Mouse (Mus musculus) forebrain, embryonic 10.5 days (tissue): Measurements from ENCODE around the gene Esyt2. TPM values are rescaled to one million over a fixed set of nuclear protein-coding genes. Genes with fewer than 3 reads are reported as not detected.

ENCODE experiments used
- DNase-seq: peaks from one replicate; pipeline ENCODE4 v3.0.0-alpha.2; 2017; ENCODE audit warnings: low spot score; ENCODE audit errors: extremely low spot score
- H3K27ac ChIP-seq: fragments of 300-500 bp; sonication (generic); 2 replicates; pipeline ENCODE4 v1.5.1; 2016; ENCODE audit warnings: mild to moderate bottlenecking
- H3K27me3 ChIP-seq: fragments of 300-500 bp; sonication (generic); 2 replicates; pipeline ENCODE4 v1.6.1; 2016; ENCODE audit warnings: mild to moderate bottlenecking; ENCODE audit not compliant: poor library complexity, severe bottlenecking
- H3K36me3 ChIP-seq: fragments of 300-500 bp; sonication (generic); replicated peaks from 2 replicates; pipeline ENCODE4 v1.6.1; 2016; ENCODE audit warnings: mild to moderate bottlenecking, moderate library complexity
- H3K4me1 ChIP-seq: fragments of 300-500 bp; sonication (generic); 2 replicates; pipeline ENCODE4 v1.6.1; 2016
- H3K4me3 ChIP-seq: fragments of 300-500 bp; sonication (generic); 2 replicates; pipeline ENCODE4 v1.5.1; 2016; ENCODE audit warnings: mild to moderate bottlenecking, moderate library complexity
- H3K9me3 ChIP-seq: fragments of 300-500 bp; sonication (generic); 2 replicates; pipeline ENCODE4 v1.6.1; 2016; ENCODE audit warnings: mild to moderate bottlenecking, moderate library complexity
- WGBS: fragments of 180-500 bp; shearing (Covaris S2); methylation state at CpG from one replicate; pipeline ENCODE4 v1.1.7; 2016; 5-methylcytosine and 5-hydroxymethylcytosine counted together
- polyA plus RNA-seq: library from polyadenylated mRNA; unstranded; fragments of >200 nt; fragmentation: Nextera tagmentation; extraction: Ambion mirVana; gene quantifications from 2 replicates; pipeline ENCODE4 v1.2.1, GENCODE M21; 2016

Gene Esyt2
- polyA plus RNA-seq, 1 experiment from 2014 or later = 12.0 TPM

DNA sequence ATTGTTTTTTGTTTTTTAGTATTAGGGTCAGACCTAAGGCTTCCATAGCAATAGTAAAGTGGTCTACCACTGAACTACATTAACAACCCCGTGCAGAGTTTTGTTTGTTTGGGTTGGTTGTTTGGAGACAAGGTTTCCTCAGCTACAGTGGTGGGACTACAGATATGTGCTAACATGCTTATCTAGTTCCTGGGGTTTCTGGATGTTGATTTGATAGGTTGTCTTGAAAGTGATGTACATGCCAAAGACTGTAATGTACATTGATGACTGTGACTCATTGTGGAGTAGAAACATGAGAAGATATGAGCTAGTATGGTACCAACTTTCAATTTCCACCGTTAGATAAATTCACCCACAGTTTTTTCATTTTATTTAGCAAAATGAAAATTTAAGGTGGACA lies 2.5 kb downstream of the Esyt2 start:
- 94% methylated on average over 2 of the region's 2 CpGs for WGBS
- no peak overlapping the region for H3K4me3 ChIP-seq
- no peaks in the 10 kb centered on the region for H3K27me3 ChIP-seq
- no peak for DNase-seq
- H3K27ac ChIP-seq = no peak overlapping the region
- no peaks in the 10 kb centered on the region for H3K36me3 ChIP-seq
- peaks cover 21% of the 10 kb centered on the region for H3K4me1 ChIP-seq
- no peaks in the 10 kb centered on the region for H3K9me3 ChIP-seq

GRCm38 (mm10) chr12:116293185-116293584 lies 12.2 kb downstream of the Esyt2 start:
- Histone ChIP-seq H3K27me3 (no peaks in the 10 kb centered on the region), H3K9me3 (no peaks in the 10 kb centered on the region), H3K36me3 (no peaks in the 10 kb centered on the region), H3K4me1 (no peaks in the 10 kb centered on the region), H3K4me3 (no peak overlapping the region), H3K27ac (no peak overlapping the region)
- WGBS = 92% methylated on average over 2 of the region's 2 CpGs
- no peak for DNase-seq

- H3K27me3 ChIP-seq = no peaks in the 10 kb centered on the region
- no peak for DNase-seq
- no peak overlapping the region for H3K4me3 ChIP-seq
- no peak overlapping the region for H3K27ac ChIP-seq
- H3K4me1 ChIP-seq = no peaks in the 10 kb centered on the region
- no peaks in the 10 kb centered on the region for H3K9me3 ChIP-seq
- WGBS = 83% methylated on average over 4 of the region's 4 CpGs
- H3K36me3 ChIP-seq = no peaks in the 10 kb centered on the region
Observed at GRCm38 (mm10) chr12:116293599-116294292, 12.8 kb downstream of the Esyt2 start.

DNA sequence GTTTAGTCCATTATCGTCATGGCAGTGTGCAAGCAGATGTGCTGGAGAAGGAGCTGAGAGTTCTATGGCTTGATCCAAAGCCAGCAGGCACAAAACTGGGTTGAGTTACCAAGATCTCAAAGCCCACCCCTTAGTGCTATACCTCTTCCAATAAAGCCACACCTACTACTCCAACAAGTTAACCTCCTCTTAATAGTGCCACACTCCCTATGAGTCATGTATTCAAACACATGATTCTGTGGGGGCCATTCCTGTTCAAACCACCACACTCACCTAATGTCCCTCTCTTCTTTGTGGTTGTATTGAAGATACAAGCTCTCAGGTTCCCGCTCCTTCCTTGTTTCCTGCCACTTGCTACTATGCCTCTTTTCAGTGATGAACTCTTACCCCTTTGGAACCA lies 18.9 kb downstream of the Esyt2 start:
- Histone ChIP-seq H3K36me3 (no peaks in the 10 kb centered on the region), H3K9me3 (no peaks in the 10 kb centered on the region), H3K4me3 (no peak overlapping the region), H3K27ac (no peak overlapping the region), H3K4me1 (no peaks in the 10 kb centered on the region), H3K27me3 (no peaks in the 10 kb centered on the region)
- 96% methylated on average over 2 of the region's 2 CpGs for WGBS
- DNase-seq = no peak

GRCm38 (mm10) chr12:116302181-116302580 lies 21.2 kb downstream of the Esyt2 start:
- no peaks in the 10 kb centered on the region for H3K36me3 ChIP-seq
- no peaks in the 10 kb centered on the region for H3K9me3 ChIP-seq
- no peak overlapping the region for H3K27ac ChIP-seq
- no peaks in the 10 kb centered on the region for H3K4me1 ChIP-seq
- no peak for DNase-seq
- no peak overlapping the region for H3K4me3 ChIP-seq
- H3K27me3 ChIP-seq = no peaks in the 10 kb centered on the region

- Histone ChIP-seq H3K27me3 (no peaks in the 10 kb centered on the region), H3K27ac (no peak overlapping the region), H3K4me3 (no peak overlapping the region), H3K36me3 (no peaks in the 10 kb centered on the region), H3K4me1 (no peaks in the 10 kb centered on the region), H3K9me3 (no peaks in the 10 kb centered on the region)
- no peak for DNase-seq
- WGBS = 81% methylated on average over 1 of the region's 1 CpGs
Observed at GRCm38 (mm10) chr12:116306042-116306441, 25.0 kb downstream of the Esyt2 start.

GRCm38 (mm10) chr12:116307870-116308269 lies 26.9 kb downstream of the Esyt2 start:
- Histone ChIP-seq H3K36me3 (no peaks in the 10 kb centered on the region), H3K4me3 (no peak overlapping the region), H3K9me3 (no peaks in the 10 kb centered on the region), H3K27ac (no peak overlapping the region), H3K4me1 (no peaks in the 10 kb centered on the region), H3K27me3 (no peaks in the 10 kb centered on the region)
- WGBS = 89% methylated on average over 3 of the region's 3 CpGs
- no peak for DNase-seq

GRCm38 (mm10) chr12:116308612-116309011 lies 27.6 kb downstream of the Esyt2 start:
- Histone ChIP-seq H3K4me3 (no peak overlapping the region), H3K9me3 (no peaks in the 10 kb centered on the region), H3K27me3 (no peaks in the 10 kb centered on the region), H3K36me3 (no peaks in the 10 kb centered on the region), H3K27ac (no peak overlapping the region), H3K4me1 (no peaks in the 10 kb centered on the region)
- DNase-seq = no peak
- WGBS = 93% methylated on average over 2 of the region's 2 CpGs

GRCm38 (mm10) chr12:116313816-116314215 lies 32.8 kb downstream of the Esyt2 start:
- no peak overlapping the region for H3K27ac ChIP-seq
- no peaks in the 10 kb centered on the region for H3K9me3 ChIP-seq
- H3K27me3 ChIP-seq = no peaks in the 10 kb centered on the region
- WGBS = 86% methylated on average over 1 of the region's 1 CpGs
- DNase-seq = no peak
- no peaks in the 10 kb centered on the region for H3K4me1 ChIP-seq
- H3K36me3 ChIP-seq = no peaks in the 10 kb centered on the region
- H3K4me3 ChIP-seq = no peak overlapping the region

DNA sequence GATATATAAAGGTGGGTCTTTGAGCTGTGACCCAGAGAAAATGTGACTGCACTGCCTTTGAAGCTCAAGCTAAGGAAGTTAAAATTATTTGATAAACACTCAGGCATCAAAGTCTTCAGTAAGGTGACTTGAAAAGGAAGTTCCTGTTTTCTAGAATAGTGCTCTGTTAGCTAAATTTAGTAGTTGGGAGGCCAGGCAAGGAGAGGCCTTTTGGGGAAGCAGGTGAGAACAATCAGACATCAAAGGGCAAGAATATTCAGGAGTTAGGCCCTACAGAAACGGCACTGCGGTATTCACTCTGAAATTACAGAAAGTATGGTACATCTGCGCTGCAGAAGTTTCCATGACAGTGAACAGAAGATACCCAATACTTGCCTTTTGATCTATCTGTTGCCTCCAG lies 34.5 kb downstream of the Esyt2 start:
- no peak overlapping the region for H3K4me3 ChIP-seq
- H3K36me3 ChIP-seq = no peaks in the 10 kb centered on the region
- no peaks in the 10 kb centered on the region for H3K9me3 ChIP-seq
- WGBS = 95% methylated on average over 3 of the region's 3 CpGs
- H3K27me3 ChIP-seq = no peaks in the 10 kb centered on the region
- no peak for DNase-seq
- no peaks in the 10 kb centered on the region for H3K4me1 ChIP-seq
- H3K27ac ChIP-seq = no peak overlapping the region

GRCm38 (mm10) chr12:116317818-116318217 lies 36.8 kb downstream of the Esyt2 start:
- 93% methylated on average over 1 of the region's 1 CpGs for WGBS
- DNase-seq = no peak

GRCm38 (mm10) chr12:116325545-116325944 lies 44.5 kb downstream of the Esyt2 start:
- H3K36me3 ChIP-seq = peaks cover 9% of the 10 kb centered on the region
- no peaks in the 10 kb centered on the region for H3K9me3 ChIP-seq
- H3K4me3 ChIP-seq = no peak overlapping the region
- no peak overlapping the region for H3K27ac ChIP-seq
- DNase-seq = no peak
- no peaks in the 10 kb centered on the region for H3K4me1 ChIP-seq
- no peaks in the 10 kb centered on the region for H3K27me3 ChIP-seq
- 90% methylated on average over 4 of the region's 4 CpGs for WGBS

More at GRCm38 (mm10) chr12:116317818-116318217, 36.8 kb downstream of the Esyt2 start:
- no peaks in the 10 kb centered on the region for H3K27me3 ChIP-seq
- no peaks in the 10 kb centered on the region for H3K36me3 ChIP-seq
- H3K4me3 ChIP-seq = no peak overlapping the region
- no peaks in the 10 kb centered on the region for H3K4me1 ChIP-seq
- no peaks in the 10 kb centered on the region for H3K9me3 ChIP-seq
- H3K27ac ChIP-seq = no peak overlapping the region

GRCm38 (mm10) chr12:116326159-116326558 lies 45.2 kb downstream of the Esyt2 start:
- Histone ChIP-seq H3K4me3 (no peak overlapping the region), H3K9me3 (no peaks in the 10 kb centered on the region), H3K27ac (no peak overlapping the region), H3K4me1 (no peaks in the 10 kb centered on the region), H3K27me3 (no peaks in the 10 kb centered on the region), H3K36me3 (peaks cover 9% of the 10 kb centered on the region)
- DNase-seq = no peak
- WGBS = 76% methylated on average over 1 of the region's 1 CpGs

DNA sequence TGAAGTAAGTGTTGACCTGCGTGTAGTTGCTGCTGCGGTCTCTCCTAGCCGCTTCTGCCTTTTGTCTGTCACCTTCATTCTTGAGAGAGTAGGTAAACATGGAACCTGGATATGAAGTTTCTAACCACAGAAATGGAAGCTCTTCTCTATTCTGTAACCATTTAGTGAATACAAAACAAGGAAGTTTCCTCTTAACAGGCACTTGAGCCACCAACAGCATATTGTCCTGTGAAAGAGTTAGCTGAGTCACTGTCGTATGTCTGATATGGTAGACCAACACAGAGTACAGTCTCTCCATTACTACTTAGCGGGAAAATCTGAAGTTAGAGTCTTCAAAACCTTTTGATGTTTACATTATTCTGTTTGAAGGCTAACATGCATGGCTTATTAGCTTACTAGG lies 53.3 kb downstream of the Esyt2 start:
- Histone ChIP-seq H3K27ac (no peak overlapping the region), H3K9me3 (no peaks in the 10 kb centered on the region), H3K4me3 (no peak overlapping the region), H3K27me3 (no peaks in the 10 kb centered on the region), H3K36me3 (no peaks in the 10 kb centered on the region), H3K4me1 (no peaks in the 10 kb centered on the region)
- WGBS = 93% methylated on average over 5 of the region's 5 CpGs
- no peak for DNase-seq
